Mouse (Mus musculus) megakaryocyte, embryonic 14.5 days (primary cell): ENCODE results near the gene Rmi2.

ENCODE experiments used
- FLI1 ChIP-seq: IDR thresholded peaks from 2 replicates; pipeline ENCODE4 v1.6.1; 2012; ENCODE audit warnings: low read length, inconsistent platforms, mixed read lengths
- GATA1 ChIP-seq: IDR thresholded peaks from 3 replicates; pipeline ENCODE4 v1.6.1; 2012; ENCODE audit warnings: mixed read lengths, low read length, inconsistent platforms, borderline replicate concordance

DNA sequence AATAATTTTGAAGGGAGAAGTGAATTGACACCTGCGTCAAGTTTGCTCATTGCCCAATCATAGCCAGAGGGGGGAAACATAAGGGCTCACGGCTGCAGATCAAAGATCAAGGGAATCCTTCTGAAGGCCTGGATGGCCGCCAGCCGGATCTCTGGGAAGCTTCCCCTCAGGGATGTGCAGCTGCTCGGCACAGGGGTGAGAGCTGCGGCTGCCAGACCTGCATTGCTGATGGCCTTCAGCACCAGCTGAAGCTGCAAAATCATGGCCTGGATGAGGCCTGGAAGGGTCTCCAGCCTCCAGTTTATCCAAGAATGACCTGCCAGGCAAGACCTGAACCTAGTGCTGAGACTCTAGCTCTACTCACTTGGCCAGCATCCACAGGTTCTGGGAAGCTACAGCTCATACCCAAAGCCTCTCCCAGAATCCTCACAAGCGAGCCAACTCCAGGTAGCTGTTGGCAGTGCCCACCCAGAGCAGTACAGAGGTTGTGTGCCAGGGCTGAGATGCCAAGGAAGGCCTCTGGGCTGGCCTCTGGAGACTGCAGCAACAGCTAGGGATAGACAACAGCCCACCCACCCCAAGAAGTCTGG lies 90.8 kb downstream of the Rmi2 start:
- TF ChIP-seq FLI1 (no peak), GATA1 (no peak)
